Mouse (Mus musculus) olfactory bulb, adult 2 months (tissue): ENCODE results near the gene Slc30a10. TPM values are rescaled to one million over a fixed set of nuclear protein-coding genes. Genes with fewer than 3 reads are reported as not detected.

Experiments used
- H3K27ac ChIP-seq: fragments of 200-500 bp; 2 replicates; pipeline ENCODE4 v1.5.1; 2012; ENCODE audit warnings: low read depth, low read length; ENCODE audit not compliant: insufficient read depth
- H3K4me1 ChIP-seq: fragments of 200-500 bp; 2 replicates; pipeline ENCODE4 v1.6.1; 2012; ENCODE audit warnings: low read length; ENCODE audit not compliant: control insufficient read depth, insufficient read depth
- H3K4me3 ChIP-seq: fragments of 200-500 bp; 2 replicates; pipeline ENCODE4 v1.5.1; 2012; ENCODE audit warnings: mild to moderate bottlenecking, low read depth, low read length, moderate library complexity; ENCODE audit not compliant: insufficient read depth
- CTCF ChIP-seq: fragments of 200-500 bp; IDR thresholded peaks from 2 replicates; pipeline ENCODE4 v1.5.1; 2012; ENCODE audit warnings: low read depth, mild to moderate bottlenecking, low read length, moderate library complexity; ENCODE audit not compliant: insufficient read depth
- POLR2A ChIP-seq: fragments of 200-500 bp; IDR thresholded peaks from 2 replicates; pipeline ENCODE4 v1.6.1; 2012; ENCODE audit warnings: mild to moderate bottlenecking, low read depth, low read length, moderate library complexity; ENCODE audit not compliant: insufficient read depth
- WGBS: fragments of 180-500 bp; shearing (Covaris S2); methylation state at CpG from one replicate; pipeline ENCODE4 v1.1.7; 2018; 5-methylcytosine and 5-hydroxymethylcytosine counted together
- polyA plus RNA-seq: library from polyadenylated mRNA; stranded (reverse); fragments of >200 nt; gene quantifications from 2 replicates; pipeline ENCODE4 v1.2.4, GENCODE M21; 2012; ENCODE audit warnings: low replicate concordance; ENCODE audit not compliant: missing spikeins, insufficient read depth, insufficient read length

Slc30a10 gene
- polyA plus RNA-seq, 1 experiment: not detected

DNA sequence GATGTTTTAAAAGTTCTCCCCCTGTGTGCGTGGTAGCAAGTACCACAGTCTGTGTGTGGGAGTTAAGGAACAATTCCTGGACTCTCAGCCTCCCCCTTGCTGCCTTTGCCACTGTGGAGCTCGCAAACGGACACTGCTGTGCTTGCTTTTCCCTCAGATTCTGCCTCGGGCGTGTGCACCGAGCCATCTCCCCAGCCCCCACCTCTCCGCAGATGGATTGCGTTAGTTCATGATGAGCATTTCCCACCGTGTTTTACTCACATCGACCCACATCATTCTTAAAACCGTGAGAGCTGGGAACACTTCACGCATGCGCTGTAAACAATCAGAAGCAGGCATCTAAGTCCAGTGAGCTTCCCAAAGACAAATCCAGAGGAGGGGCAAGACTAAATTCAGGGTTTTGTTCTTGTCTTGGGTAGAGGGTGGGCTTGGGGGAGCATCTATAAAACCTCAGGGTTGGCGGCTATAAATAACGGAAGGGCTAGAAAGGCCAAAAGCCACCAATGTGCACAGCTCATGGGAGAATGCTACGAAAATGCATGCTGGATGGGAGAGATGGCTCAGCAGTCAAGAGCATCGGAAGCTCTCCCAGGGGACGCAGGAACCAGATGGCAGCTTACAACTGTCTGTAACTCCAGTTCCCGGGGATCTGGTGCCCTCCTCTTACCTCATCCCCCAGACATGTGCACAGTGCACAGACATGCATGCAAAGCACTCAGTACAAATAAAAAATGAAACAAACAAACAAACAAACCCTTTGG lies 27.5 kb downstream of the Slc30a10 start:
- 31% methylated on average over 19 of the region's 19 CpGs for WGBS
- no peak overlapping the region for H3K27ac ChIP-seq
- H3K4me3 ChIP-seq: peak overlapping the region; percentile 28
- peaks cover 9% of the 10 kb centered on the region for H3K4me1 ChIP-seq
- TF ChIP-seq CTCF (no peak), POLR2A (no peak)

DNA sequence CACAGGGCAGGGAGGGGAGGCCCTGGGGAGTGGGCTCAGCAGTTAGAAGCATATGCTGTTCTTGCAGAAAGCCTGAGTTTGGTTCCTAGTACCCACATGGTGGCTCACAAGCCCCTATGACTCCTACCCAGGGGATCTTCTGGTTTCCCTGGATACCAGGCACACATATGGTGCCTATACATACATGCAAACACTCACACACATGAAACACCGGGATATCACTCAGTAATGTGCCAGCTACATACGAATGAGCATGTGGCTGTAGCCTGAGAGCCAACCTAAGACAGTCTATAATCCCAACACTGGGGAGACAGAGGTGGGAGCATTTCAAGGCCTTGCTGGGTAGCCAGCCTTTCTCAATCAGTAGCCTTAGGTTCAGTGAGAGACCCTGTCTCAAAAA lies 28.1 kb downstream of the Slc30a10 start:
- TF ChIP-seq CTCF: no peak
- no peak for TF ChIP-seq POLR2A
- no peak overlapping the region for H3K4me3 ChIP-seq
- H3K27ac ChIP-seq: no peak overlapping the region
- H3K4me1 ChIP-seq: peaks cover 9% of the 10 kb centered on the region
- WGBS: 91% methylated on average over 2 of the region's 2 CpGs

DNA sequence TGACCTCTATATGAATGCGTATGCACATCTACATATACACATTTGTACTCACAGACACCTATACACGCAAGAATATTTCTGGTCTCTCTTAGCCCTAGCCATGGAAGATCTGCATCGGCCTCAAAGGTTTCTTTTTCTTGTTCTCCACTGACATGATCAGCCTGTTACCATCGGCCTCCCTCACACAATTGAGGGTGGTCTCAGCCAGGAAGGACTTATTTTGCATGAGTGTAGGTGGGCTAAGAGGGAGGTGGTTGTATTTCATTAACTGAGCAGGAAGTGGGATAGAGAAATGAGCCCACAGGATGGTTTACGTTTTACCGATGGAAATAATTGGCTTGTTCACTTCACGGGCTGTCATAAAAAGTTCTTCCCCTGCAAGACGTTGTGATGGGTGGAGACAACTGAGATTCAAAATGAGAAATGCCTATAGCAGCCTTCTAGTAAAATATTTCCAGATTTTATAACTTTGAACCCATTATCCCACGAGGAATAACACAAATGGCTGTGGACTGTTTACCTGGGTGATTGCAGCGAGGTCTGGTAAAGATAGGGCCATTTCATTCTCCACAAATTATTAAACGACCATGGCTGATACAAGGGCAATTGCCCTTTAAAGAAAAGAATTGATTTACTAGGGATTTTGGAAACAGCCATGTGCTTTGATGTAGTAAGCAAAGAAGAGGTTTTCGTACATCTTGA lies 28.9 kb downstream of the Slc30a10 start:
- H3K4me3 ChIP-seq: no peak overlapping the region
- WGBS: 86% methylated on average over 12 of the region's 12 CpGs
- peaks cover 9% of the 10 kb centered on the region for H3K4me1 ChIP-seq
- no peak overlapping the region for H3K27ac ChIP-seq
- TF ChIP-seq CTCF (no peak), POLR2A (no peak)

DNA sequence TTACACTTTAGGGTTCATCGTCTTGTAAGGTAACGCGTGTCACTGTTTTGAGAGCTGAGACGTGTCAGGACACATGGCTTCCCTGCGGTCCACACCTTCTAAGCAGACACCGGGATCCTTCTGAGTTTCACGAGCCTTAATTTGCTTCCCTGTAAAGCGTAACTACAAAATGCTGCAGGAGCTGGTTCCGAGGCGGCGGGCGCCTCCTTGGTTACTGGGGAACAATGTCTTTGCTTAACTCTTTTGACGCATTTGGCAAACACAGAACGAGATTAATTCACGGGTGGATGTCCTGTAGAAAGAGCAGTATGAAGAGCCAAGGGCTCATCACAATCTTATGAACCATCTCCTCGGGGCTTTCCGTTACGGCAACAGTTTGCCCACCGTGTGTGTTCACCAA lies 29.6 kb downstream of the Slc30a10 start:
- TF ChIP-seq POLR2A: no peak
- TF ChIP-seq CTCF: no peak
- 19% methylated on average over 19 of the region's 19 CpGs for WGBS
- no peak overlapping the region for H3K4me3 ChIP-seq
- H3K4me1 ChIP-seq: peaks cover 9% of the 10 kb centered on the region
- H3K27ac ChIP-seq: no peak overlapping the region

DNA sequence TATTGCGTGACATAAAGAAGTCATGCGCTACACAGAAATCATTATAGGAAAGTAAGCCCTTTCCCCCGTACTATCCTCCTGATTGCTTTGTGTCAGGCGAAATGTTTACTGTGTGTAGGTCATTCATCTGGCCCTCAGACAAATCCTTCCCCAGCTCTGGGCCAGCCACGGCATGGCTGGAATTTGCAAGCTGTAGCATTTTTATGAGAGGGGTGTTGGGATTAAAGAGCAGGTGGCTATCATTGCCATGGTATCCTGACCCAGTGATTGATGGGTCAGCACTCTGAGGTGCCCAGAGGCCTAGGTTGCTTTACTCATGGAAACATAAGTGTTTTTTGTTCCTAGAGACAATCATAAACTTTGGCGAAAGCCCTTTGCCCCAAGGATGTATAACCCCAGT lies 35.2 kb downstream of the Slc30a10 start:
- H3K4me1 ChIP-seq: no peaks in the 10 kb centered on the region
- H3K27ac ChIP-seq: no peak overlapping the region
- H3K4me3 ChIP-seq: no peak overlapping the region
- TF ChIP-seq POLR2A (no peak), CTCF (no peak)
- WGBS: 93% methylated on average over 6 of the region's 6 CpGs

DNA sequence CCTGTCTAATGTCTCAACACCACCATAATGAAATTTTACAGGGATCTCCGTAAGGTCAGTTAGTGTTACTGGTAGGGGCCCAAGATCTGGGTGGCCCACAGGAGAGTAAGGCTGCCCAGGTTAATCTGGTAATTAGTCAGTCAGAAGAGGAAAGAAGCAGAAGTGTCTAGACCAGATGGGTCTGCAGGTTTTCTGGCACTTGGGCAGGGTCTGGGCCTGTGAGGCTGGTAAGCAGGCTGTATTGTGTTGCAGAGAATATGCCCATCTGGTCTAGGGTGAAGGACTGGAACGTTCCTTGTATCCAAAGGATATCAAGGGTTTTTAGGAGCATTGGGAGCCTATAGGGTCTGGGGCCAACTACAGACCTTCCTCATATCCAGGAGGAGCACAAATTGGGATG lies 36.0 kb downstream of the Slc30a10 start:
- Histone ChIP-seq H3K4me3 (no peak overlapping the region), H3K27ac (no peak overlapping the region), H3K4me1 (no peaks in the 10 kb centered on the region)
- TF ChIP-seq POLR2A (no peak), CTCF (no peak)
- 92% methylated on average over 2 of the region's 2 CpGs for WGBS

DNA sequence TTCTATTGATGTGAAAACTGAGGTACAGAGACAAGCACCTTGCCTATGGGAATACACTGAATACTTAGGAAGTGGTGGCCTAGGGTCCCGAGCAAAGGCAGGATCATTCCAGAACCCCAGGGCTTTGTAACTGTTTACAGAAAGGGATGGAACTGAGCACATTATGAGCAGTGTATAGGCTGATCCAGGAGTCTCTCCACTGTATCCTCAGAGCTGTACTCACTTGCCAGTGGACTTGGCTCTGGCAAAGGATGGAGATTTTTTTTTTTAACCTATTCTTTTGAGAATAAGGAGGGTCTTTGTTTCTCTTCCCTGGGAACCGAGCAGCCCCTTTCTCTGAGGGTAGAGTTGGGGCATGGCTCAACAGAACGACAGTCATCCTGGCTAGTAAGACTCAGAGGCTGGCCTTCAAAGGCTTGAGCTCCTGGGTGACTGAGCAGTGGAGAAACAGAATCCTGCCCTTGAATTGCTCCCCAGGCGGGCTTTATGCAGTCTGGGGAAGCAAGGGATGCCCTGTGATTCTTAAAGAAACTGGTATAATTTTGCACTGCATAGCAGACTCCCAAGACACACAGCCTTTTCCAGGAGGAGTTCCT lies 38.9 kb downstream of the Slc30a10 start:
- Histone ChIP-seq H3K4me1 (no peaks in the 10 kb centered on the region), H3K27ac (peak overlapping the region; percentile 10; the same call in 1 of the 2 replicates), H3K4me3 (no peak overlapping the region)
- WGBS: 56% methylated on average over 4 of the region's 4 CpGs
- TF ChIP-seq POLR2A: no peak
- TF ChIP-seq CTCF: no peak

DNA sequence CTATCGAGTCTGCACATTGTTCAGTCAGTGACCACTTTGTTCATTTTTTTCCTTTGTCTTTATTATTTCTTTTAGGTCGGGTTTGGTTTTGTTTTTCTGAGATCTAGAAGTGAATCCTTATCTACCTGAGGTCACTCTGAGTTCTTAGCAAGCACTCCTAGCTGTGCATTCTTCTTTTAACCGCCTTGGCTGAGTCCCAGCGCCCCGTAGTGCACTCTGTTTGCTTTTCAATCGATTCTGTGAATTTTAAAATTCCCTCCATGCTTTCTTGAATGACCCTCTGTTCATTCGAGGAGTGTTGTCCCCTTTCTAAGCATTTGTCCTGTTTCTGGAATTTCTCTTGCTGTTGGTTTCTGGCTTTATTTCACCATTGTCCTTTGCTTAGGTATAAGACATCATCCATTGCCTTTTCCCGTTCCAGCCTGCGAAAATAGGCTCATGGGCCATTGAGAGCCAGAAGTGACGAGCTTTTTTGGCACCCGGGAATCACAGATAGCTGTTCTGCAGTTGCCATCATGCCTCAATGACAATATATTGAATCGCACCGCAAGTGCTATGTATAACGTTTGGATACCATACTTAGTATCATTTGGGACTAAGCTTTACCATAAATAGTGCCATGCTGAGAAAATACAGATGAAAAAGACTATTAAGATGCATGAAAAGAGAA lies 42.3 kb downstream of the Slc30a10 start:
- no peak overlapping the region for H3K27ac ChIP-seq

More for the DNA sequence above, 42.3 kb downstream of the Slc30a10 start:
- H3K4me1 ChIP-seq: no peaks in the 10 kb centered on the region
- no peak overlapping the region for H3K4me3 ChIP-seq
- no peak for TF ChIP-seq CTCF
- no peak for TF ChIP-seq POLR2A
- WGBS: 45% methylated on average over 14 of the region's 14 CpGs
